Mouse (Mus musculus): ENCODE measurements around the gene Gm11397.
"Not testable (repeated sequence)": the region's sequence is repeated elsewhere in the genome, so short reads cannot be mapped to it uniquely, and the experiment has no call there.

Gene Gm11397

DNA sequence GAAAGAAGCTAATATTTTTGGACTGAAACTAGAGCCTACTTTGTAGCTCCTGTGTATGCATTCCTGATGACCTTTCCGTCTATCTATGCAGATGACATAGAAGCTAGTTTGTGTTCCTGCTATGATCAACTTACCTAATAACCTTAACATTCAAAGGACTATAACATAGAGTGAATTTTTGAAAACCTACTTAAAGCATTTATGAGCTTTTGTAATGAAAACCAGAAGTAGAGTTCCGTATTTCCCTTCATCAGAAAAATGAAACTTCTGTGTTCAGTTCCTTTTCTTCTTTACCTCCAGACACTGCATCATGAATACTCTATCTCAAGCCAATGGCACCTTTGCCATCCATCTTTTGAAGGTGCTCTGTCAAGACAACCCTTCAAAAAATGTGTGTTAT lies at the start of gene Gm11397:
TSS of gene Gm11397 (plus strand) at position 301 of the 400 bp plus-strand sequence.
- DNase-seq, result not testable (repeated sequence)

DNA sequence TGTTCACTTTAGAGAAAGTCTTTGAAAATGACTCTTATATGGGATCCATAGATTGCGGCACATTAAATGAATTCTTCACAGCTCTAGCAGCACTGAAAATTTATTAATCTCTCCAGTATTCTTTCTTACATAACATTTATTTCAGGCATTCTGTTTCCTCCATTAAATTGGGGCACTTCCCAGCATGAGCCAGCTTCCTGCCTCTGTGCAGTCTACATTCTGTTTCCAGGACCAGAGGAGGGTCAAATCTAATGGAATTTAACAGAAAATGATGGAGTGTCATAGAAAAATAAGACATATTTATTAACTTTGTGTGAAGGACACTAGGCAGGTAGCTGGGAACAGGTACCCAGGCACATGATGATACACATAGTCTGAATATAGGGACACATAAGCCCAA lies 38.9 kb upstream of the Gm11397 start:
- not testable (repeated sequence) for DNase-seq

DNA sequence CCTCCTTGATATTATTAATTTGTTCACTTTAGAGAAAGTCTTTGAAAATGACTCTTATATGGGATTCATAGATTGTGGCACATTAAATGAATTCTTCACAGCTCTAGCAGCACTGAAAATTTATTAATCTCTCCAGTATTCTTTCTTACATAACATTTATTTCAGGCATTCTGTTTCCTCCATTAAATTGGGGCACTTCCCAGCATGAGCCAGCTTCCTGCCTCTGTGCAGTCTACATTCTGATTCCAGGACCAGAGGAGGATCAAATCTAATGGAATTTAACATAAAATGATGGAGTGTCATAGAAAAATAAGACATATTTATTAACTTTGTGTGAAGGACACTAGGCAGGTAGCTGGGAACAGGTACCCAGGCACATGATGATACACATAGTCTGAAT lies 37.2 kb downstream of the Gm11397 start:
- not testable (repeated sequence) for DNase-seq
